Mouse (Mus musculus): ENCODE results near the gene Deup1.

- TF ChIP-seq CTCF (IDR thresholded peaks at IDR 0.05; ENCODE audit: low read depth) (no peak), EP300 (IDR thresholded peaks at IDR 0.05; ENCODE audit: low read depth) (no peak)
Observed at GRCm38 (mm10) chr9:15627785-15628287, at the start of gene Deup1.
